Mouse (Mus musculus): Measurements from ENCODE around the gene Col1a2.

- TF ChIP-seq CTCF (IDR thresholded peaks at IDR 0.05; ENCODE audit: control insufficient read depth, insufficient read depth, insufficient read length) (no peak), MYOD1 (IDR thresholded peaks at IDR 0.05; ENCODE audit: control insufficient read depth, insufficient read length, low read depth) (no peak), USF1 (IDR thresholded peaks at IDR 0.05; ENCODE audit: low read depth) (no peak), MYOG (IDR thresholded peaks at IDR 0.05; ENCODE audit: control insufficient read depth, extremely low read depth, insufficient read length) (no peak), CEBPB (IDR thresholded peaks at IDR 0.05; ENCODE audit: low read depth) (no peak), MAX (IDR thresholded peaks at IDR 0.05) (no peak), FOSL1 (IDR thresholded peaks at IDR 0.05; ENCODE audit: insufficient read depth, low read length, poor library complexity, severe bottlenecking) (no peak)
Measured at GRCm38 (mm10) chr6:4583485-4583884, 78.9 kb downstream of the Col1a2 start.

All from C2C12 (cell line).